Mouse (Mus musculus) lung, adult 2 months (tissue): ENCODE data around the gene Tgfbr3.

ENCODE experiments used
- CTCF ChIP-seq: fragments of 200-500 bp; IDR thresholded peaks from 2 replicates; pipeline ENCODE4 v1.5.1; 2011; ENCODE audit warnings: mild to moderate bottlenecking, low read length, control low read depth; ENCODE audit not compliant: insufficient read depth
- POLR2A ChIP-seq: fragments of 200-500 bp; IDR thresholded peaks from 2 replicates; pipeline ENCODE4 v1.6.1; 2011; ENCODE audit warnings: low read depth, mild to moderate bottlenecking, control low read depth, low read length, borderline replicate concordance; ENCODE audit errors: extremely low read depth

DNA sequence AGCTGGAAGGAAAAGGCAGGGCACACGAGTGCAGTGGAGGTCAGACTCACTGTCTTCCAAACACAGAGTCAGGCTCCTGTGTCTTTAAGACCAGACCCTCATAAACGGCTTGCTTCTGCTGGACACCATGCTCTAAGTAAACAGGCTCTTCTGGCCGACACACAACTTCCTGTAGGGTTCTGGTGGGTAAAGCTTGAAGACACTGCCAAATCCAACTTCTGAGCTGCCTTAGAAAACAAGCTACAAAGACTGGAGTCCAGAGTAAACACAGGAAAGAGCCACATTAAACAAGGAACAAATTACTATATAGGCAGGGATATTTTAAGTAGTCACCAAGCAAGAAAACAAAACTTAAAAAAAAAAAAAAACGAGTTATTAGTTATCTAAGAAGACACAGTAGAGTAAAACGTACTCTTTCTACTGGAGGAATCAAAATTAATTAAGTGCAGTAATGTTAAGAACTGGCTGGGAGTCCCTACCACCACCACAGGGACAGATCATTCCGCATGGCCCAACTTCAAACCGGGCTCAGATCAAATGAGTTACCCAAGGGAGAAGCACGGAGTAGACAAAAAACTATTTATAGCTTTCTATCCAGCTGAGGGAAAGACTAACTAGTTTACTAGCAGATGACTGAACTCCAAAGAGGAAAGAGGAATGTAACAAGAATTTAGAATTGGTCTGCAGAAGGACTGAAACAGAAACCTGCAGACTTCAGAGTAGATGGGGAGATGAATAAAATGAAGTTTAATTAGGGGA is 86.4 kb downstream of the Tgfbr3 start:
- no peak for TF ChIP-seq POLR2A
- TF ChIP-seq CTCF = no peak
